Mouse (Mus musculus) spleen, adult 2 months (tissue): ENCODE results near the gene Fgfr2.

Experiments used
- CTCF ChIP-seq: fragments of 200-500 bp; IDR thresholded peaks from 2 replicates; pipeline ENCODE4 v1.5.1; 2011; ENCODE audit warnings: mild to moderate bottlenecking, inconsistent platforms; ENCODE audit not compliant: insufficient read depth, insufficient read length, insufficient replicate concordance; ENCODE audit errors: extremely low read depth
- POLR2A ChIP-seq: fragments of 200-500 bp; IDR thresholded peaks from 2 replicates; pipeline ENCODE4 v1.6.1; 2011; ENCODE audit warnings: low read depth, low read length, inconsistent platforms

DNA sequence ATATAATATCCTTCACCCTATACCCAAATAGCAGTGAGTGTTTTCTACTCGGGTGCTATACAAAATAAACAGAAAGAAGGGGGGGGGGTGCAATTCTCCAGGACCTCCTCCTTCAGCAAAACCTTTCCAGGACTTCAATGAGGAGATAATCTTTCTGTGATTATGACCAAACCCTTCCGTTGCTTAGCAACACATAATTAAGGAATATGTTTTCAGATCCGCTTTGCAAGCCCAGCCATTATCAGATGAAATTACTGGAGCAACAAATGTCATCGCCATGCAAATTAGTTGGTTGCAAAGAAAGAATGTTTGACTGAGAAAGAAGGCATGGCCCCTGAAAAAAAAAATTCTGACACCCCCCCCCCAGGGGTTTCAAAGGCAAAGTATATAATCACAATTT is 111.5 kb downstream of the Fgfr2 start:
- TF ChIP-seq POLR2A (no peak), CTCF (no peak)
